Mouse (Mus musculus) ES-E14 (cell line): ENCODE results near the gene Cadm1. TPM values are rescaled to one million over a fixed set of nuclear protein-coding genes. Genes with fewer than 3 reads are reported as not detected.

Experiments
- DNase-seq: peaks from one replicate; pipeline ENCODE4 v3.0.0-alpha.2; 2013; ENCODE audit warnings: low read depth, low spot score
- H3K27ac ChIP-seq: 2 replicates; pipeline ENCODE4 v1.5.1; 2012; ENCODE audit warnings: low read depth, mild to moderate bottlenecking, low read length, moderate library complexity, mixed read lengths; ENCODE audit not compliant: poor library complexity, insufficient read depth, severe bottlenecking
- H3K36me3 ChIP-seq: 2 replicates; pipeline ENCODE4 v1.6.1; 2012; ENCODE audit warnings: mild to moderate bottlenecking, low read length, moderate library complexity, mixed read lengths; ENCODE audit not compliant: control insufficient read depth, poor library complexity, insufficient read depth, severe bottlenecking
- H3K4me1 ChIP-seq, 2 experiments: fragments of 150-350 bp in 1 of 2; sonication (generic) in 1 of 2; 2 replicates each; pipeline ENCODE4 v1.6.1; 2012; ENCODE audit warnings: low read length in 2 of 2, mild to moderate bottlenecking in 1 of 2, mixed read lengths in 1 of 2; ENCODE audit not compliant: control insufficient read depth in 2 of 2, insufficient read depth in 2 of 2, poor library complexity in 1 of 2
- H3K4me3 ChIP-seq, 2 experiments: fragments of 150-350 bp in 1 of 2; sonication (generic) in 1 of 2; 2 replicates each; pipeline ENCODE4 v1.5.1; 2012; ENCODE audit warnings: low read length in 2 of 2, low read depth in 1 of 2, mild to moderate bottlenecking in 1 of 2, mixed read lengths in 1 of 2; ENCODE audit not compliant: insufficient read depth in 1 of 2, poor library complexity in 1 of 2, severe bottlenecking in 1 of 2
- H3K9ac ChIP-seq: 2 replicates; pipeline ENCODE4 v1.6.1; 2012; ENCODE audit warnings: low read depth, mild to moderate bottlenecking, low read length, mixed read lengths; ENCODE audit not compliant: poor library complexity, insufficient read depth, severe bottlenecking
- H3K9me3 ChIP-seq: fragments of 150-350 bp; sonication (generic); 2 replicates; pipeline ENCODE4 v1.6.1; 2012; ENCODE audit warnings: low read depth, mild to moderate bottlenecking, low read length; ENCODE audit not compliant: control insufficient read depth, insufficient read depth
- CHD2 ChIP-seq: IDR thresholded peaks from 2 replicates; pipeline ENCODE4 v1.6.1; 2014; ENCODE audit warnings: mild to moderate bottlenecking, low read depth, low read length, inconsistent platforms
- HCFC1 ChIP-seq: IDR thresholded peaks from 2 replicates; pipeline ENCODE4 v1.6.1; 2012; ENCODE audit warnings: low read length, inconsistent platforms, borderline replicate concordance; ENCODE audit not compliant: insufficient read depth
- MAFK ChIP-seq: IDR thresholded peaks from 2 replicates; pipeline ENCODE4 v1.6.1; 2014; ENCODE audit warnings: mild to moderate bottlenecking, low read depth, low read length, inconsistent platforms; ENCODE audit not compliant: insufficient read depth
- ZC3H11A ChIP-seq: IDR thresholded peaks from 2 replicates; pipeline ENCODE4 v1.6.1; 2012; ENCODE audit warnings: low read depth, mild to moderate bottlenecking, inconsistent platforms, low read length, borderline replicate concordance
- ZNF384 ChIP-seq: IDR thresholded peaks from 2 replicates; pipeline ENCODE4 v1.6.1; 2012; ENCODE audit warnings: low read depth, low read length, inconsistent platforms
- in situ Hi-C, 2 experiments: fragments of 600-800 bp; cut with MboI; formaldehyde crosslinking; loops; one replicate each; pipeline ENCODE4 v1.15.1; 2025; ENCODE audit warnings: low sequenced_read_pairs in 2 of 2, inconsistent platforms in 1 of 2; ENCODE audit not compliant: unreplicated experiment in 2 of 2
- total RNA-seq: library from RNA; depleted of rRNA; stranded (reverse); fragments of 300-350 nt; gene quantifications from 2 replicates; pipeline ENCODE4 v1.2.3, GENCODE M21; 2012

Gene Cadm1
- total RNA-seq, 1 experiment = 78.7 TPM

GRCm38 (mm10) chr9:47583241-47583640 is 53.3 kb downstream of the Cadm1 start:
- peaks cover 11 to 29% of the 10 kb centered on the region in 2 experiments for H3K4me1 ChIP-seq
- DNase-seq = no peak
- no peaks in the 10 kb centered on the region for H3K36me3 ChIP-seq
- H3K9me3 ChIP-seq = no peaks in the 10 kb centered on the region
- no peak overlapping the region for H3K4me3 ChIP-seq
- in situ Hi-C loops = no loop called here
- H3K27ac ChIP-seq = peak overlapping the region; percentile 73; the same call in 1 of the 2 replicates
- H3K9ac ChIP-seq = peak overlapping the region; percentile 18; the same call in 1 of the 2 replicates
- no peak for TF ChIP-seq CHD2
- no peak for TF ChIP-seq ZC3H11A
- no peak for TF ChIP-seq ZNF384
- TF ChIP-seq MAFK = no peak
- TF ChIP-seq HCFC1 = no peak

- DNase-seq = no peak
These were observed 56.2 kb downstream of the Cadm1 start for GRCm38 (mm10) chr9:47586176-47586575.

GRCm38 (mm10) chr9:47586839-47587238 is 56.9 kb downstream of the Cadm1 start:
- Histone ChIP-seq H3K4me3 (no peak overlapping the region), H3K36me3 (no peaks in the 10 kb centered on the region), H3K4me1 (peaks cover 3 to 18% of the 10 kb centered on the region in 2 experiments), H3K9ac (no peak overlapping the region), H3K9me3 (no peaks in the 10 kb centered on the region), H3K27ac (no peak overlapping the region)
- in situ Hi-C loops = no loop called here
- no peak for DNase-seq
- TF ChIP-seq ZC3H11A (no peak), MAFK (no peak), CHD2 (no peak)

More at GRCm38 (mm10) chr9:47586176-47586575, 56.2 kb downstream of the Cadm1 start:
- no peak for TF ChIP-seq CHD2
- TF ChIP-seq HCFC1 = no peak
- in situ Hi-C loops = no loop called here
- Histone ChIP-seq H3K9ac (no peak overlapping the region; the same call in 1 of the 2 replicates), H3K9me3 (no peaks in the 10 kb centered on the region), H3K4me1 (peaks cover 5 to 20% of the 10 kb centered on the region in 2 experiments), H3K36me3 (no peaks in the 10 kb centered on the region), H3K27ac (no peak overlapping the region), H3K4me3 (no peak overlapping the region)

GRCm38 (mm10) chr9:47587577-47588194 is 57.7 kb downstream of the Cadm1 start:
- peak; percentile 66 for DNase-seq
- Histone ChIP-seq H3K4me3 (peak overlapping the region in 1 of 2 experiments; percentile 37; a peak in 1 of 4 replicates), H3K9ac (no peak overlapping the region; the same call in 1 of the 2 replicates), H3K36me3 (no peaks in the 10 kb centered on the region), H3K4me1 (peaks cover 1 to 16% of the 10 kb centered on the region in 2 experiments), H3K9me3 (no peaks in the 10 kb centered on the region), H3K27ac (no peak overlapping the region)
- in situ Hi-C loops = no loop called here
- no peak for TF ChIP-seq MAFK
- no peak for TF ChIP-seq HCFC1
- TF ChIP-seq ZNF384 = no peak
- no peak for TF ChIP-seq CHD2
- TF ChIP-seq ZC3H11A = peak; percentile 48; the same call in 1 of the 2 replicates
